Mouse (Mus musculus): ENCODE measurements around the gene Arsj.

GRCm38 (mm10) chr3:126384657-126385438, 21.4 kb downstream of the Arsj start:
- TF ChIP-seq CTCF (IDR thresholded peaks at IDR 0.05; ENCODE audit: low read depth) (no peak), EP300 (IDR thresholded peaks at IDR 0.05; ENCODE audit: low read depth) (no peak)
